Comparison of ENCODE assay signal across 10 mouse cellular contexts in genomic region chr7:44999753-45000152, GRCm38 (mm10). TPM values are rescaled to one million over a fixed set of nuclear protein-coding genes. Genes with fewer than 3 reads are reported as not detected.
DNase-seq lines count a peak whose midpoint lies in the region; ATAC-seq and TF ChIP-seq lines count a peak whose summit lies in the region.
"Had no signal": no experiment of that assay in that cellular context is flagged by ENCODE, and none has a peak within 500 bp of the region (broad histone marks: within the 10 kb centered on the region; RNA-seq: fewer than 3 reads in every experiment).

No protein-coding gene starts in this region.

- peaks cover 2% of the 10 kb centered on the region; the same call in 1 of the 2 replicates for H3K36me3 ChIP-seq in kidney, adult 2 months (ENCODE audit: control insufficient read depth, insufficient read depth, low read length)
- peaks cover 66% of the 10 kb centered on the region for H3K36me3 ChIP-seq in embryonic facial prominence, embryonic 13.5 days
- peaks cover 40% of the 10 kb centered on the region for H3K36me3 ChIP-seq in intestine, embryonic 15.5 days

- H3K9me3 ChIP-seq in embryonic facial prominence, embryonic 13.5 days, result no peaks in the 10 kb centered on the region
- H3K9me3 ChIP-seq in intestine, embryonic 15.5 days, result no peaks in the 10 kb centered on the region

- no peak overlapping the region for H3K27ac ChIP-seq in kidney, adult 2 months (ENCODE audit: insufficient read depth, low read depth, low read length)
- no peak overlapping the region for H3K27ac ChIP-seq in embryonic facial prominence, embryonic 13.5 days
- H3K27ac ChIP-seq in intestine, embryonic 15.5 days, result no peak overlapping the region
- H3K27ac ChIP-seq: macrophage had no signal

- 33% methylated on average over 11 of the region's 11 CpGs for WGBS in kidney, adult 2 months
- WGBS in embryonic facial prominence, embryonic 13.5 days, result 73% methylated on average over 11 of the region's 11 CpGs
- WGBS in intestine, embryonic 15.5 days, result 76% methylated on average over 11 of the region's 11 CpGs

- DNase-seq in kidney, adult 2 months, result peak; percentile 56
- no peak for DNase-seq in kidney, adult 18-20 months
- DNase-seq in lung, postnatal 14 days, result peak; percentile 41
- no peak for DNase-seq in urinary bladder, adult 2 months (ENCODE audit: low spot score)
- DNase-seq in layer of hippocampus, adult 18-20 months (ENCODE audit: low spot score in 2 of 2), result no peak
- no peak for DNase-seq in cerebellum, postnatal 4 days (ENCODE audit: low spot score in 2 of 2)
- DNase-seq: gastrocnemius, postnatal 36 days had no signal

- peaks cover 11% of the 10 kb centered on the region; the same call in 1 of the 2 replicates for H3K4me1 ChIP-seq in kidney, adult 2 months (ENCODE audit: control insufficient read depth, insufficient read depth, low read length)
- H3K4me1 ChIP-seq in embryonic facial prominence, embryonic 13.5 days, result peaks cover 27% of the 10 kb centered on the region
- H3K4me1 ChIP-seq in intestine, embryonic 15.5 days (replicated peaks), result peaks cover 23% of the 10 kb centered on the region

- peak overlapping the region; percentile 95; the same call in 1 of the 2 replicates for H3K4me2 ChIP-seq in embryonic facial prominence, embryonic 13.5 days
- H3K4me2 ChIP-seq in intestine, embryonic 15.5 days (replicated peaks), result 0 out of 2 replicates have a peak overlapping the region, but pooled peaks have one; percentile 11

- no peak for ATAC-seq in embryonic facial prominence, embryonic 13.5 days (ENCODE audit: insufficient number of reproducible peaks, insufficient read depth, low FRiP score, low TSS enrichment, low read depth)
- no peak for ATAC-seq in intestine, embryonic 15.5 days

- no peak for TF ChIP-seq POLR2A in kidney, adult 2 months (IDR thresholded peaks at IDR 0.05; ENCODE audit: low read depth, low read length)

- no peak overlapping the region for H3K4me3 ChIP-seq in kidney, adult 2 months (ENCODE audit: insufficient read depth, low read depth, low read length)
- H3K4me3 ChIP-seq in embryonic facial prominence, embryonic 13.5 days, result peak overlapping the region; percentile 73; the same call in 1 of the 2 replicates
- H3K4me3 ChIP-seq in intestine, embryonic 15.5 days (replicated peaks), result 0 out of 2 replicates have a peak overlapping the region, but pooled peaks have one; percentile 1

- 0 out of 2 replicates have a peak overlapping the region, but pooled peaks have one; percentile 40 for H3K9ac ChIP-seq in embryonic facial prominence, embryonic 13.5 days
- H3K9ac ChIP-seq in intestine, embryonic 15.5 days, result no peak overlapping the region

- TF ChIP-seq CTCF in kidney, adult 2 months (conservative IDR thresholded peaks at IDR 0.05; ENCODE audit: insufficient read depth, insufficient read length, low read depth, low read length), result no peak

- H3K27me3 ChIP-seq in kidney, adult 2 months (replicated peaks; ENCODE audit: control insufficient read depth, insufficient read depth, low read length), result no peaks in the 10 kb centered on the region
- no peaks in the 10 kb centered on the region for H3K27me3 ChIP-seq in embryonic facial prominence, embryonic 13.5 days
- no peaks in the 10 kb centered on the region for H3K27me3 ChIP-seq in intestine, embryonic 15.5 days (replicated peaks)

RNA-seq across cellular contexts. Expression of gene Bcl2l12, which starts 1.2 kb away (rescaled TPM):
- polyA plus RNA-seq in kidney, adult 2 months (2012; rRNA removed), result 20.0 and 21.4 TPM in 2 replicates
- polyA plus RNA-seq in embryonic facial prominence, embryonic 13.5 days (2015; fragmentation: Nextera tagmentation; extraction: Ambion mirVana), result 73.6 and 83.2 TPM in 2 replicates
- 37.3 and 43.6 TPM in 2 replicates for polyA plus RNA-seq in intestine, embryonic 15.5 days (2015; fragmentation: Nextera tagmentation; extraction: Ambion mirVana)
- polyA plus RNA-seq in urinary bladder, adult 2 months (2012; rRNA removed), result 28.6 and 34.8 TPM in 2 replicates
- 1 to 10 TPM; 3.1 TPM for total RNA-seq in layer of hippocampus, adult 18-20 months (2021)

RNA-seq across cellular contexts. Expression of gene Irf3, which starts 2.3 kb away (rescaled TPM):
- 105 and 107 TPM in 2 replicates for polyA plus RNA-seq in kidney, adult 2 months (2012; rRNA removed)
- 92.0 and 99.7 TPM in 2 replicates for polyA plus RNA-seq in embryonic facial prominence, embryonic 13.5 days (2015; fragmentation: Nextera tagmentation; extraction: Ambion mirVana)
- polyA plus RNA-seq in intestine, embryonic 15.5 days (2015; fragmentation: Nextera tagmentation; extraction: Ambion mirVana), result 89.9 and 99.6 TPM in 2 replicates
- 133 and 171 TPM in 2 replicates for polyA plus RNA-seq in urinary bladder, adult 2 months (2012; rRNA removed)
- total RNA-seq in layer of hippocampus, adult 18-20 months (2021), result 10 to 100 TPM; 41.5 to 43.7 TPM

RNA-seq across cellular contexts. Expression of gene Prmt1, which starts 13.4 kb away (rescaled TPM):
- polyA plus RNA-seq in kidney, adult 2 months (2012; rRNA removed), result 89.9 and 95.4 TPM in 2 replicates
- polyA plus RNA-seq in embryonic facial prominence, embryonic 13.5 days (2015; fragmentation: Nextera tagmentation; extraction: Ambion mirVana), result 534 and 684 TPM in 2 replicates
- 449 and 456 TPM in 2 replicates for polyA plus RNA-seq in intestine, embryonic 15.5 days (2015; fragmentation: Nextera tagmentation; extraction: Ambion mirVana)
- polyA plus RNA-seq in urinary bladder, adult 2 months (2012; rRNA removed), result 183 and 244 TPM in 2 replicates
- 100 to 1,000 TPM; 172 to 183 TPM for total RNA-seq in layer of hippocampus, adult 18-20 months (2021)

RNA-seq across cellular contexts. Expression of gene Scaf1, which starts 16.4 kb away (rescaled TPM):
- 38.8 and 41.1 TPM in 2 replicates for polyA plus RNA-seq in kidney, adult 2 months (2012; rRNA removed)
- 38.6 and 40.2 TPM in 2 replicates for polyA plus RNA-seq in embryonic facial prominence, embryonic 13.5 days (2015; fragmentation: Nextera tagmentation; extraction: Ambion mirVana)
- polyA plus RNA-seq in intestine, embryonic 15.5 days (2015; fragmentation: Nextera tagmentation; extraction: Ambion mirVana), result 32.0 and 33.6 TPM in 2 replicates
- polyA plus RNA-seq in urinary bladder, adult 2 months (2012; rRNA removed), result 58.4 and 63.5 TPM in 2 replicates
- 100 to 1,000 TPM; 159 to 168 TPM for total RNA-seq in layer of hippocampus, adult 18-20 months (2021)

RNA-seq across cellular contexts. Expression of gene Rras, which starts 18.0 kb away (rescaled TPM):
- polyA plus RNA-seq in kidney, adult 2 months (2012; rRNA removed), result 82.3 and 84.1 TPM in 2 replicates
- 19.7 and 23.3 TPM in 2 replicates for polyA plus RNA-seq in embryonic facial prominence, embryonic 13.5 days (2015; fragmentation: Nextera tagmentation; extraction: Ambion mirVana)
- polyA plus RNA-seq in intestine, embryonic 15.5 days (2015; fragmentation: Nextera tagmentation; extraction: Ambion mirVana), result 57.6 and 61.0 TPM in 2 replicates
- 383 and 414 TPM in 2 replicates for polyA plus RNA-seq in urinary bladder, adult 2 months (2012; rRNA removed)
- 10 to 100 TPM; 11.6 to 12.9 TPM for total RNA-seq in layer of hippocampus, adult 18-20 months (2021)

Comparison
In these comparisons a context has a peak if more than half of its experiments do, and no peak if none do; other contexts are left out.
1. DNase-seq: peak in kidney, adult 2 months (single experiment) and lung, postnatal 14 days (single experiment); none in kidney, adult 18-20 months (single experiment), urinary bladder, adult 2 months (single experiment), layer of hippocampus, adult 18-20 months (0 of 2) and cerebellum, postnatal 4 days (0 of 2).